Mouse (Mus musculus): ENCODE results near the gene Timm17b.

The Timm17b gene

GRCm38 (mm10) chrX:7919601-7920383 is 20.6 kb downstream of the Timm17b start, which contains the start of gene Pcsk1n:
Pcsk1n (plus strand) TSS chrX:7919822.
- in situ Hi-C loops (cut with MboI, MseI) = loop anchor here (5.0 kb wide), 1 partner anchor 98 kb away; the partner anchor contains the start of gene Glod5

DNA sequence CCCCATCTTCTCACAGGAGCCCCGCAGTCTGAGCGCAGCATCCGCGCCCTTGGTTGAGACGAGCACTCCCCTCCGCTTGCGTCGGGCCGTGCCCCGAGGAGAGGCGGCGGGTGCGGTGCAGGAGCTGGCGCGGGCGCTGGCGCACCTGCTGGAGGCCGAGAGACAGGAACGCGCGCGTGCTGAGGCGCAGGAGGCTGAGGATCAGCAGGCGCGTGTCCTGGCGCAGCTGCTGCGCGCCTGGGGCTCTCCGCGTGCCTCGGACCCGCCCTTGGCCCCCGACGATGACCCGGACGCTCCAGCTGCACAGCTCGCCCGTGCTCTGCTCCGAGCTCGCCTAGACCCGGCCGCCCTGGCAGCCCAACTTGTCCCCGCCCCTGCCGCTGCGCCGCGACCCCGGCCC is 22.9 kb downstream of the Timm17b start:
- in situ Hi-C loops (cut with MboI, MseI) = loop anchor here (5.0 kb wide), 1 partner anchor 95 kb away; the partner anchor contains the start of gene Glod5

DNA sequence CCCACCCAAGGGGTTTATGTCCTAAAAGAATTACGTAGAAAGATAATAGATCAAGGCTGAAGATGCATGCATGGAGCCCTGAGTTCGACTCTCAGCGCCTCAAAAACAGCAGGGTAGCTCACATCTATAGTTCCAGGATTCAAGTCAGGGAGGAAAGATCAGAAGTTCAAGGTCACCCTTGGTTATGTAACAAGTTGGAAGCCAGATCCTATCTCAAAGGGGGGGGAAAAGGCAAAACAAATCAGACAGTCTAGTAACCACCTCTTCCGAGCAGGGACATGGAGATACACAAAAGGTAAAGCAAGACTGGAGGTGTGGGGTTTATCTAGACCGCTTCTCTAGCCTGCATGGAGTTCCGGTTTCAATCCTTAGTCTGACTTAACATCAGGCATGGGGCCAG is 27.1 kb downstream of the Timm17b start:
- in situ Hi-C loops (cut with MboI, MseI) = no loop called here

DNA sequence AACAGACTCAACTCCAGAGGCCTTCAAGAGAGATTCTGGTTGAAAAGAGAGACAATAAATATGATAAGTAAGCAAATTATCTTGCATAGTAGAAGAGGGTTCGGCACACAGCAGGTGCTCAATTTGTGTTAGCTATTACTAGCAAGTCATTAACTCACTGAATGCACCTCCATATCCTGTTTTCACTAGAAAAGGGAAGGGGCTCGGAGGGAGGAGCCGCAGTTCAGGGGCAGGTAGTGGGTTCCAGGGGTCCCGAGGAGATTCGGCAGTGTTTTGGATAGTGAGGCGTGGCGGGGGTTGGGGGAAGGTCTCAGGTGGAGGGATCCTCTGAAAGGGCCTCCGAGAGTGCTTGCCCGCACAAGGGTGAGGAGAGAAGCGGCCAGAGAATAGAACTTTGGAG is 28.0 kb downstream of the Timm17b start:
- in situ Hi-C loops (cut with MboI, MseI) = no loop called here

- in situ Hi-C loops (cut with MboI, MseI) = no loop called here
Measured at GRCm38 (mm10) chrX:7928270-7928790, 29.2 kb downstream of the Timm17b start, which contains the start of gene Eras. Eras (minus strand) TSS chrX:7928607.

- in situ Hi-C loops (cut with MboI, MseI) = no loop called here
Measured at GRCm38 (mm10) chrX:7936874-7937273, 37.7 kb downstream of the Timm17b start.

DNA sequence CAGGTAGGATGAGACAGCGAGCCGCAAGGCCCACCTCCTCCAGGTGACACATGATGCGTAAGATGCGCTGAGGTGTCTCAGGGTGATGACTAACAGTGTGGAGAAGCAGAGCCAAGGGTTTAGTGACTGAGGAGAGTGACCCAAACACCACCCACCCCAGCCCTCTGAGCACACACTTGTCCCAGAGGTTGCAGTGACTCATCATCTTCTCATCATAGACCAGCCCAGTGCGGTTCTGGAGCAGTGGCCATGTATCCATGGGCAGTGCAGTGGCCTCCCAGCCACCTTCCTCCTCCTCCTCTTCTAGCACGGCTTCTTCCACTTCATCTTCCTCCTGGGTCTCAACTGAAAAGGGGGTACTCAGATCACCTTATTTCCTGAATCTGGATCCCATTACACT is 38.5 kb downstream of the Timm17b start:
- in situ Hi-C loops (cut with MboI, MseI) = no loop called here

DNA sequence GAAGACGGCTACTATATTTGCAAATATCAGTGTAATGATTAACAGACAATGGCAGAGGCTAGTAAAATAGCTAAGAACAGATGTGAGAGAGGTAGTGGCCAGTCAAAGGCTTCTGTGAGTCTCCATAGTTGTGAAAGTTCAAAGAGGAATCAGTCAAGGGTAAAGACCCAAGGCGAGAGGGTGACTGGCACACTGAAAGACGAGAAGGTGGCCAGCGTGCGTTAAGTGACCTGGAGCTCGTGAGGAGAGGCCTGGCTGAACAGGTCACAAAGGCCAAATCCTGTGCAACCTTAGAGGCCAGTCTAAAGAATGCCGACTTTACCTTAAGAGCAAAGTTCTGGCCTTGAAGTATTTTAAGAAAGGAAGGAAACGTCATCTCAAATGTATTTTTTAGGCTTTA is 46.5 kb downstream of the Timm17b start:
- in situ Hi-C loops (cut with MboI, MseI) = no loop called here

- in situ Hi-C loops (cut with MboI, MseI) = no loop called here
Measured at GRCm38 (mm10) chrX:7947108-7947899, 48.1 kb downstream of the Timm17b start, which contains the start of gene Hdac6. Hdac6 (minus strand) TSS chrX:7947889.

DNA sequence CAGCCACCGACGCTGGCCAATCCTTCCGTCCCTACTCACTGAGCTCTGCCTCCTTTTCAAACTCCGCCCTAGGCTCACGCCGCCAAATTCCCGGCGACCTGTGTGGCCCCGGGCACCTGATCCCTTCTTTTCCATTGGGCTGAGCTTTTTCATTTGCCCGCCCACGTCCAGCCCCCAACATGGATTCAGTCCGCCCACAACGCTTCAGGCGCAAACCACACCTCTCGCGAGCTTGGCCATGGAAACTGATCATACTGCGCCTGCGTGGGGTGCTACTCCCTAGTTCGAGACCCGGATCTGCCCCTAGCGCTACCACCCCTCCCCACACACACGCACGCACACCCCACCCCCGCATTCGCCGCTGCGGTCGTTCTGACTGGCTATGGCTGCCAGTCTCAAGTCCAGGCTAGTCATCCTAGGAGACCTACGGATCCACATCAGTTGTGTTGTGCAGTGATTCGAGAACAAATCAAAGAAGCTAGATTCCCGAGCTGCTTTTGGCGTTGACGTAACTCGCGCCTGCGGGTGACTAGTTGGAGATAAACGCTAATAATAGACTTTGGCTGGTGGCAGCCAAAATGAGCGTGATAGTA is 48.8 kb downstream of the Timm17b start:
- in situ Hi-C loops (cut with MboI, MseI) = no loop called here

GRCm38 (mm10) chrX:7950091-7950490 is 50.9 kb downstream of the Timm17b start:
- in situ Hi-C loops (cut with MboI, MseI) = no loop called here

Measured in T-helper 1 cell (primary cell).